Mouse (Mus musculus): ENCODE measurements around the gene Eif3a. TPM values are rescaled to one million over a fixed set of nuclear protein-coding genes. Genes with fewer than 3 reads are reported as not detected.

Gene Eif3a
- polyA plus RNA-seq, 1 experiment = 68.7 TPM

DNA sequence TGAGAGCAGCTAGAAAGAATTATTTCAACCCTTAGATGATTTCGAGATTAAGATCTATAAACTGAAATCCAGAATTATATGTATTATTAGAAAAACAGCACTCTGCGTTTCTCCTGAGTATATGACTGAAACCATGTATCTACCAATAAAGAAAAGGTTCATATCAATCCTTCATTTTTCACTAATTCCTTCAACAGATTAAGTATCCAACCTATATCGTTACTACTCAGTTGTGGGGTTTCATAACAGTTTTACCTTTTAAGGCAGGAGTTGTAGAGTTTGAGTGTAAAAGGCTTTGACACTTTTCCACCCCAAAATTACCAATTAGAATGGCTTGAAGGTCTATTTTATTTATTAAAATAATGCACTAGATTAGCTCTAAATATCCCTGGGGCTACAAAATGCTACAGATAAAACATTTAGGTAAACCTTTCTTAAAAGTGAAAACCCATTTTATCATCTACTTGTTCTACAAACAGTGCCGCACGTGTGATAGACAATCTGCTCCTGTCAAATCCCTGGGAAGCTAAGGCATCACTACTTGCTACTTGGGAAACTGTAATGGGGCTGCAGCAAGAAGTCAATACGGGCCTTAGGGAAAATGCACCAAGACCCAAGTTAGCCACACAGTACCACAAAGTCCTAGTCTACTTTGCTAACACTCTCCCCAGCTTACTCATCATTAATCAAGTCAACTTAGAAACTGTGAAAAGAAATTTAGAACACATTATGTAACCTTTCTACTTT lies 2.1 kb downstream of the Eif3a start:
- no peak for TF ChIP-seq MYOG (IDR thresholded peaks at IDR 0.05; ENCODE audit: control insufficient read depth, extremely low read depth, insufficient read length)
- TF ChIP-seq MAX (IDR thresholded peaks at IDR 0.05) = no peak
- no peak for TF ChIP-seq USF1 (IDR thresholded peaks at IDR 0.05; ENCODE audit: low read depth)
- TF ChIP-seq CTCF (IDR thresholded peaks at IDR 0.05; ENCODE audit: control insufficient read depth, insufficient read depth, insufficient read length) = no peak
- no peak for TF ChIP-seq MYOD1 (IDR thresholded peaks at IDR 0.05; ENCODE audit: control insufficient read depth, insufficient read length, low read depth)
- no peak for TF ChIP-seq CEBPB (IDR thresholded peaks at IDR 0.05; ENCODE audit: low read depth)
- H3K79me3 ChIP-seq (ENCODE audit: low read depth) = peaks cover 71% of the 10 kb centered on the region
- H3K79me2 ChIP-seq (ENCODE audit: control insufficient read depth, insufficient read depth) = peaks cover 72% of the 10 kb centered on the region
- no peaks in the 10 kb centered on the region for H3K27me3 ChIP-seq (ENCODE audit: control insufficient read depth, insufficient read depth, insufficient read length)
- peak overlapping the region; percentile 96 for H3K4me3 ChIP-seq (ENCODE audit: insufficient read depth, poor library complexity, severe bottlenecking)
- peaks cover 48% of the 10 kb centered on the region for H3K36me3 ChIP-seq (ENCODE audit: control insufficient read depth, insufficient read depth)
- peak overlapping the region; percentile 73 for H3ac ChIP-seq (ENCODE audit: control insufficient read depth, insufficient read length, low read depth)

DNA sequence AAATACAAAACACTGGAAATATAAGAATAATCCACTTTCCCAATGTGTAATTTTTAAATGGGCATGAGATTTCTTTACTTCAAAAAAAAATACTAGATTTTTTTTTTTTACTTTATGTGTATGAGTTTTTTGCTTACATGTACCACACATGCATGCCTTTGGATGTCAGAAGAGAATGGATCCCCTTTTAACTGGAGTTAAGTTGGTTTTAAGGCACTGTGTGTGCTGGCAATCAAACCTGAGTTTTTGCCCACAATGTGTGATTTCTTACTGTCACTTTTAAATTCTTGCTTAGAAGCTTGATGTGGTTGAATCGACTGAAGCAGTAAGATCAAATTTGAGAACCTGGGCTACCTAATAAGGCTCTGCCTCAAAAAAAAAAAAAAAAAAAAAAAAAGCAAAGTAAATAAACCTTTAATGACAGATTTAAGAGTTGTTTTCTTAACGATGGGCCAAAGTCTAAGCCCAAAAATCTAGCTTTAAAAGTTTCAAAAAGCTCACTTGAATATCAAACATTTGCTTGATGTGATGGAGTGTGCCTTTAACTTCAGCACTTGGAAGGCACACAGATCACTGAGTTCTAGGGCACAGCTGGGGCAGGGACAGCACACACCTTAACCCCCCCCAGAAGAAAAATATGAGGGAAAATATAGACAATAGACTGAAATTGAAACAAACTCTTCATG lies 2.9 kb downstream of the Eif3a start:
- Histone ChIP-seq H3K4me3 (ENCODE audit: insufficient read depth, poor library complexity, severe bottlenecking) (no peak overlapping the region), H3K79me2 (ENCODE audit: control insufficient read depth, insufficient read depth) (peaks cover 80% of the 10 kb centered on the region)

DNA sequence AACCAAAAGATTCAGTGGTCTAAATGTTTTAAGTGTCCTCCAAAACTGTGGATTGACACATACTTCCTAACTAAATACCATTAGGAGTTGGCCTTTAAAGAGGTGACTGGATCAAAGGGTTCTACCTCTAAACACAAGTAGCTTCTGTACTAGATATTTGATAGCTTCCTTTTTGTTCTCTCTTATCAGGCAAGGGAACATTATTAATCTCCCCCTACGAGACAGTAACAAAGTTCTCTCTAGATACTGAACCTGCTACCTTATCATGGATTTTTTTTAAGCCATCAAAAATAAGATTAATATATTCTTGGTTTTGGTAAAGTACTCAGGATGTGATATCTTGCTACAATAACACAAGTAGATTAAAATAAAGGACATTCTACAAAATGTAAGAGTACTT lies 5.7 kb downstream of the Eif3a start:
- Histone ChIP-seq H3K36me3 (ENCODE audit: control insufficient read depth, insufficient read depth) (peaks cover 85% of the 10 kb centered on the region), H3K27me3 (ENCODE audit: control insufficient read depth, insufficient read depth, insufficient read length) (no peaks in the 10 kb centered on the region), H3ac (ENCODE audit: control insufficient read depth, insufficient read length, low read depth) (no peak overlapping the region), H3K4me3 (ENCODE audit: insufficient read depth, poor library complexity, severe bottlenecking) (no peak overlapping the region), H3K79me3 (ENCODE audit: low read depth) (peaks cover 100% of the 10 kb centered on the region), H3K79me2 (ENCODE audit: control insufficient read depth, insufficient read depth) (peaks cover 100% of the 10 kb centered on the region)
- no peak for TF ChIP-seq MAX (IDR thresholded peaks at IDR 0.05)
- TF ChIP-seq CTCF (IDR thresholded peaks at IDR 0.05; ENCODE audit: control insufficient read depth, insufficient read depth, insufficient read length) = no peak

More for the DNA sequence above, 2.9 kb downstream of the Eif3a start:
- Histone ChIP-seq H3ac (ENCODE audit: control insufficient read depth, insufficient read length, low read depth) (no peak overlapping the region), H3K27me3 (ENCODE audit: control insufficient read depth, insufficient read depth, insufficient read length) (no peaks in the 10 kb centered on the region), H3K79me3 (ENCODE audit: low read depth) (peaks cover 79% of the 10 kb centered on the region), H3K36me3 (ENCODE audit: control insufficient read depth, insufficient read depth) (peaks cover 56% of the 10 kb centered on the region)
- no peak for TF ChIP-seq CTCF (IDR thresholded peaks at IDR 0.05; ENCODE audit: control insufficient read depth, insufficient read depth, insufficient read length)
- TF ChIP-seq CEBPB (IDR thresholded peaks at IDR 0.05; ENCODE audit: low read depth) = no peak
- no peak for TF ChIP-seq MAX (IDR thresholded peaks at IDR 0.05)
- no peak for TF ChIP-seq MYOD1 (IDR thresholded peaks at IDR 0.05; ENCODE audit: control insufficient read depth, insufficient read length, low read depth)
- no peak for TF ChIP-seq FOSL1 (IDR thresholded peaks at IDR 0.05; ENCODE audit: insufficient read depth, low read length, poor library complexity, severe bottlenecking)
- TF ChIP-seq USF1 (IDR thresholded peaks at IDR 0.05; ENCODE audit: low read depth) = no peak
- TF ChIP-seq MYOG (IDR thresholded peaks at IDR 0.05; ENCODE audit: control insufficient read depth, extremely low read depth, insufficient read length) = no peak

DNA sequence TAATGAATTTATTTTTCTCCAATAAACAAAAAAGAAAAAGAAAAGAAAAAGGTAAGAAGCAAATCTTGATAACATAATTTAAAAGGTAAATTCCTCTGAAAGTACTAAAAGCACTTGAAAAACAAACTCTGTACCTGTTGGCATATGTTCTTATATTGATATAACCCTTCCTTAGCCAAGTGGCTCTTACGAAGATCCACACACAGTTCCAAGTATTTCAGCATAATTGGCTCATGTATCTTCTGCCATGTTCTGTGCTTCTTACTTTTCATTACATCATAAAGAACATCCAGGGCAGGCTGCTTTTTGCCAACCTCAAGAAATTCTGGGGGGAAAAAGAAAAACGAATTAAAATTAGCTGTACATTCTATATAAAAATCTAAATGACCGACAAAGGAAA lies 8.4 kb downstream of the Eif3a start:
- H3K79me3 ChIP-seq (ENCODE audit: low read depth) = peaks cover 95% of the 10 kb centered on the region
- H3K27me3 ChIP-seq (ENCODE audit: control insufficient read depth, insufficient read depth, insufficient read length) = no peaks in the 10 kb centered on the region
- H3K36me3 ChIP-seq (ENCODE audit: control insufficient read depth, insufficient read depth) = peaks cover 94% of the 10 kb centered on the region
- H3K4me3 ChIP-seq (ENCODE audit: insufficient read depth, poor library complexity, severe bottlenecking) = no peak overlapping the region
- peaks cover 98% of the 10 kb centered on the region for H3K79me2 ChIP-seq (ENCODE audit: control insufficient read depth, insufficient read depth)
- H3ac ChIP-seq (ENCODE audit: control insufficient read depth, insufficient read length, low read depth) = no peak overlapping the region
- TF ChIP-seq CTCF (IDR thresholded peaks at IDR 0.05; ENCODE audit: control insufficient read depth, insufficient read depth, insufficient read length) (no peak), MYOD1 (IDR thresholded peaks at IDR 0.05; ENCODE audit: control insufficient read depth, insufficient read length, low read depth) (no peak), USF1 (IDR thresholded peaks at IDR 0.05; ENCODE audit: low read depth) (no peak), MYOG (IDR thresholded peaks at IDR 0.05; ENCODE audit: control insufficient read depth, extremely low read depth, insufficient read length) (no peak), CEBPB (IDR thresholded peaks at IDR 0.05; ENCODE audit: low read depth) (no peak), FOSL1 (IDR thresholded peaks at IDR 0.05; ENCODE audit: insufficient read depth, low read length, poor library complexity, severe bottlenecking) (no peak), MAX (IDR thresholded peaks at IDR 0.05) (no peak)

DNA sequence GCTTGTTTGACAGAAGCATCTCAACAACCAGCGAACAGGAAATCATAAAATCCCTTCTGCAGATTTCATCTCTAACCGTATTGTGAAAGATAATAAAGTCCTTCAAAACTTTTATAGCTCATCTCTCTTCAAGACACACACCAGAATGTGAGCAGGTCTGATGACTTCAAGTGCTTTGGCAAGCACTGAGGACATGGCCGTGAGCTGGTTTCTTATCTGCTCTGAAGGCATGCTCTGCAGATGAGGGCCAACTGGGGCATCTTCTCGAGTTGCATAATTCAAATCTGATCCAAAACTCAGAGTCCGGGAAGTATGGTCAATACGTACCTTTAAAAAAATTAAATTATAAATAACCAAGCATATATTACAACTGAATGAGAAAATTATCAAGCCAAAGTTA lies 17.1 kb downstream of the Eif3a start:
- H3K79me3 ChIP-seq (ENCODE audit: low read depth) = peaks cover 47% of the 10 kb centered on the region
- no peak for TF ChIP-seq CEBPB (IDR thresholded peaks at IDR 0.05; ENCODE audit: low read depth)
- no peak for TF ChIP-seq CTCF (IDR thresholded peaks at IDR 0.05; ENCODE audit: control insufficient read depth, insufficient read depth, insufficient read length)
- no peak for TF ChIP-seq USF1 (IDR thresholded peaks at IDR 0.05; ENCODE audit: low read depth)
- no peak for TF ChIP-seq MYOG (IDR thresholded peaks at IDR 0.05; ENCODE audit: control insufficient read depth, extremely low read depth, insufficient read length)
- no peak for TF ChIP-seq MAX (IDR thresholded peaks at IDR 0.05)
- no peak for TF ChIP-seq FOSL1 (IDR thresholded peaks at IDR 0.05; ENCODE audit: insufficient read depth, low read length, poor library complexity, severe bottlenecking)
- TF ChIP-seq MYOD1 (IDR thresholded peaks at IDR 0.05; ENCODE audit: control insufficient read depth, insufficient read length, low read depth) = no peak
- H3K4me3 ChIP-seq (ENCODE audit: insufficient read depth, poor library complexity, severe bottlenecking) = no peak overlapping the region
- H3K27me3 ChIP-seq (ENCODE audit: control insufficient read depth, insufficient read depth, insufficient read length) = no peaks in the 10 kb centered on the region
- no peak overlapping the region for H3ac ChIP-seq (ENCODE audit: control insufficient read depth, insufficient read length, low read depth)
- H3K36me3 ChIP-seq (ENCODE audit: control insufficient read depth, insufficient read depth) = peaks cover 100% of the 10 kb centered on the region
- peaks cover 87% of the 10 kb centered on the region for H3K79me2 ChIP-seq (ENCODE audit: control insufficient read depth, insufficient read depth)
